Mouse (Mus musculus): ENCODE measurements around the gene Gpatch2.

The Gpatch2 gene

DNA sequence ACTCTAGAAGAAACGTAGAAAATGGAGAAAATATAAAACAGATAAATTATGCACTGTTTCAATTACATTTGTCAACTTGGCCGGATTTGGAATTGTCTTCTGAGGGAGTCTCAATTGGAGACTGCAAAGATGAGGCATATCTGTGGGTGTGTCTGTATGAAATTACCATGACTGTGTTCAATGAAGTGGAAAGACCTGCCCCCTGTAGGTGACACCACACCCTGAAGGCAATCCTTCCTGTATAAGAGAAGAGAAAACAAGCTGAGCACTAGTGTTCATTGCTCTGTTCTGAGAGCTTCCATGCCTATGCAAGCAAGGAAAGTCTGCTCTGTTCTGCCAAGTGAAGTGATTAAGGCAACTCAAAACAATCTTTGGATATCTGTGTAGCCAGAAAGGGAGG, 153.7 kb downstream of the Gpatch2 start:
- DNase-seq (ENCODE audit: low spot score) = no peak

DNA sequence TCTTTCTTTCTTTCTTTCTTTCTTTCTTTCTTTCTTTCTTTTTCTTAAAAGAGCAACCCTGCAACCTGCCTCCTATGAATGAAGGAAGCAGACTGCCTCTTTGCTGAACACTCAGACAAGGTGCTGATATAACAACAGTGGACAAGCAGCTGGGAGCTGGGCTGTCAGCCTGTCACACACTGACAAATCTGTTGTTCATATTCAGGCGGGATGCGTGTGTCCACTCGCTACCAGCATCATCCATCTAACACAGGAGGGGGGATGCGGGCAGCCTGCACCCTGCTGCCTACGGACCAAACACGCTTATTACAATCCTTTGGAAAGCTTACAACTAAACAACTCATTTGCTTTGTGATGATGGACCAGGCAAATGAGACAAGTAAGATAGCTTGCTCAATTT, 158.2 kb downstream of the Gpatch2 start:
- no peak for DNase-seq (ENCODE audit: low spot score)

DNA sequence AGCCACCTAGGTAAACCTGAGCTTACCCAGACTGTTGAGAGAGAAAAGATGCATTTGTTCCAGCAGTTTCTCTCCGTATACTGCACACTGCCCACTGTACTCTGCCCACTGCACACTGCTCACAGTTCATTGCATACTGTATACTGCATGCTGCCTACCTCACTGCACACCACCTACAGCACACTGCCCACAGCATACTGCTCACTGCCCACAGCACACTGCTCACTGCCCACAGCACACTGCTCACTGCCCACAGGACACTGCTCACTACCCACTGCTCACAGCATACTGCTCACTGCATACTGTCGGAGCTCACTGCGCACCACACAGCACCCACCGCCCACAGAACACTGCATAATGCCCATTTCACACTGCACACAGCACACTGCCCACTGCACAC, 159.1 kb downstream of the Gpatch2 start:
- DNase-seq (ENCODE audit: low spot score) = no peak

DNA sequence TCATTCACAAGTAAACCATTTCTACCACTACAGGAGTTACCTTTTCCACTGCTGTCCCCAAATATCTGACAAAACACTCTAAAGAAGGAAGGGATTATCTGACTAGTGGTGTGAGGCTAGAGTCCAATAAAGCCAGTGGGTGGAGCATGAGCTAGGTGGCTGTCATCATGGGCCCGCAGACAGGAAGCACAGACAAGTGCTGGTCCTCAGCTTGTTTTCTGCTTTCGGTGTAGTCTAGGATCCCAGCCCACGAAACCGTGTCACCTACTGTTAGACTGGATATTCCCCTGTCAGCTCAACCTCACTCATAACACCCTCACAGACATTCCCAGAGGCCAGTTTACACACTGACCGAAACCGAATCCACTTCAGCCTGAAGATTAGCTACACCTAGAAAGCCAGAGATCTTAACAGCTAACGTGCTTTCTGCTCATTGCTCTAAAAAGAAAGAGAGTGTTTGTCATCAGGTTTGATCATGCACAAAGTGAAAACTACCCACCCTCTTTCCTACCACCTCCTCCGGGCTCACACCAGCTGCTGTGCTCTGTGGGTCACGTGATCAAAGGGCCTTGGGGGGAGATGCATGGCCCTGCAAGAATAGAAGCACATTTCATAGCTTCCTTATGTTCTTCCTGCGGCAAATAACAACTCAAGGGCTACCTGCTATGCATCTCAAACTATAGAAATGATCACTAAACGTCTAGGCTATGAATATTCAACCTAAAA, 161.8 kb downstream of the Gpatch2 start:
- DNase-seq (ENCODE audit: low spot score) = no peak

DNA sequence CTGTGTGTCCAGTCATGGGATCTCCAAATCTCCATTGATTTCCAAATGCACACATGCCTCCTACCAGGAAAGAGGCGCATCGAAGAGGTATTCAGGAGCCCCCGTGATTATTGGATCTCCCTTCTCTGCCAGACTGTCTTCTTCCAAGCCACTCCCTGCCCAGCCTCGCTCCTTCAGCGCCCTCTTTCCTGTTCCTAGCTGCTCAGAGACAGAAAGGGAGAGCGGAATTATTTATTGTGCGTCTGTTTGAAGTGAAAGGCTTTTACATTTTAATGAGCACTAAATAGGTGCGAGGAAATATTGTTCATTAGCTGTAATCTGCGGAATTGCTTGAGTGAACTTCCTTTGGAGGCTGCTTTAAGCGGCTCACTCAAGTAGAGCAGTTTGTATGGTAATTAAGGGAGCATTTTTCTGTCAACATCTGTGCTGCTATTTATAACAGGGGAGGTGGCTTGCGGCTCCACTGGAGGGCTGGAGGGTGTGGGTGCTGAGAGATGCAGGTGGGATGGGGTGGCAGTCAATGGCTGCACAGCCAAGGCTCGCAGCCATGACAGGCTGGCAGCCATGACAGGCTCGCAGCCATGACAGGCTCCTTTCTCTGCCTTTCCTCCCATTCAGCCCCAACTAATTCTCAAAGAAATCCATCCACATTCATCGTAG, 162.7 kb downstream of the Gpatch2 start:
- no peak for DNase-seq (ENCODE audit: low spot score)

DNA sequence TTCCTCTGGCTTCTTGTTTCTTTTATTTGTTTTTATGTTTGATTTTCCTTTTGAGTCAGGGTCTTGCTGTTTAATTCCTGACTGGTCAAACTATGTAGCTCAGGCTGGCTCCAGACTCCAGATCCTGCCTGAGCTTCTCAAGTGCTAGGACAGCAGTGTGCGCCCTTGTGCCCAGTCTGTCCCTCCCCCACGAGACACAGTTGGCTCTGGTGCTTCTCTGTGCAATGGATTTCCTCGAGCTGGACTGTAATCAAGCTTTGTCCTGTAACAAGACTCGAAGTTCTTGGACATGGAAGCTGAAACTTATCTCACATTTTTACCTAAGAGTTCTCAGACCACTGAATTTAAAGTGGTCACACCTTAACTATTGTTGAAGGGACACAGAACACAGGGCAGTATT, 174.2 kb downstream of the Gpatch2 start:
- no peak for DNase-seq (ENCODE audit: low spot score)

DNA sequence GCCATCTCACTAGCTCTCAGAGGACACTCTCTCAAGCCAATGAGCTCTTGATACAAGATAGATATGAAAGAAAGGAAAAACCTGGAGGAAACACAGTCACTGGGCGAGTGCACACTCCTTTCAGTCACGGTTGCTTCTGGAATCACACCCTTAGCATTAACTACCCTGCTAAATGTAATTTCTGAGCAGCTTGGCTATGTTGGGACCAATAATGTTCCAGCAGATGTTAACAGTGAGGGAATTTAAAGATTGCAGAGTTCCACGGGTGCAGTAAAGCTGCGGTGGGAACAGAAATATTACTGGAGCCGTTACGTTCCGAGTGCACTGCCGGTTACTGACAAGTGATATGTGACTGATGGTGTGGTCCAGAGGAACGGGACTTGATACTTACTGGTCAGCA, 185.5 kb downstream of the Gpatch2 start:
- no peak for DNase-seq (ENCODE audit: low spot score)

Data from left cerebral cortex, adult 11 months (tissue).